In genomic region chr2:172441176-172441575, GRCm38 (mm10) we compare ENCODE assay signal across 8 mouse cellular contexts. TPM values are rescaled to one million over a fixed set of nuclear protein-coding genes. Genes with fewer than 3 reads are reported as not detected.
DNase-seq lines count a peak whose midpoint lies in the region; ATAC-seq and TF ChIP-seq lines count a peak whose summit lies in the region.

No protein-coding gene starts in this region.

- no peak overlapping the region for H3K27ac ChIP-seq in ES-E14 (ENCODE audit: insufficient read depth, low read depth, low read length, poor library complexity, severe bottlenecking)
- no peak overlapping the region for H3K27ac ChIP-seq in midbrain, embryonic 13.5 days

- DNase-seq in A20 (ENCODE audit: low read depth, low spot score) (peak; percentile 51), ES-E14 (ENCODE audit: low read depth, low spot score) (no peak)
- DNase-seq in fat pad, adult 2 months (ENCODE audit: extremely low read depth, low read depth, low spot score), result peak; percentile 28
- peak; percentile 27 to 58 for DNase-seq in kidney, postnatal 25 days
- no peak for DNase-seq in retina, embryonic 14.5 days (ENCODE audit: low spot score)
- DNase-seq in gastrocnemius, postnatal 25 days, result no peak
- no peak for DNase-seq in left cerebral cortex, adult 11 months (ENCODE audit: low spot score)

- 33% methylated on average over 6 of the region's 6 CpGs for WGBS in midbrain, embryonic 13.5 days

- H3K9ac ChIP-seq in ES-E14 (ENCODE audit: insufficient read depth, low read depth, low read length, poor library complexity, severe bottlenecking), result peak overlapping the region; percentile 95; the same call in 1 of the 2 replicates
- peak overlapping the region; percentile 79 for H3K9ac ChIP-seq in midbrain, embryonic 13.5 days (replicated peaks)

- H3K4me3 ChIP-seq in ES-E14 (ENCODE audit: insufficient read depth in 1 of 2, low read depth in 1 of 2, low read length in 2 of 2, poor library complexity in 1 of 2, severe bottlenecking in 1 of 2), result peak overlapping the region; percentile 97 to 99
- peak overlapping the region; percentile 90 for H3K4me3 ChIP-seq in midbrain, embryonic 13.5 days (replicated peaks)

- no peaks in the 10 kb centered on the region for H3K9me3 ChIP-seq in ES-E14 (ENCODE audit: control insufficient read depth, insufficient read depth, low read depth, low read length)
- no peaks in the 10 kb centered on the region for H3K9me3 ChIP-seq in midbrain, embryonic 13.5 days

- no peak for ATAC-seq in midbrain, embryonic 13.5 days

- H3K4me2 ChIP-seq in midbrain, embryonic 13.5 days (replicated peaks), result peak overlapping the region; percentile 97

- peaks cover 4% of the 10 kb centered on the region; the same call in 1 of the 2 replicates for H3K36me3 ChIP-seq in ES-E14 (ENCODE audit: control insufficient read depth, insufficient read depth, low read length, poor library complexity, severe bottlenecking)
- H3K36me3 ChIP-seq in midbrain, embryonic 13.5 days, result peaks cover 19% of the 10 kb centered on the region

- peaks cover 0 to 8% of the 10 kb centered on the region in 2 experiments; a peak in 1 of 4 replicates for H3K4me1 ChIP-seq in ES-E14 (ENCODE audit: control insufficient read depth in 2 of 2, insufficient read depth in 2 of 2, low read length in 2 of 2, poor library complexity in 1 of 2)
- H3K4me1 ChIP-seq in midbrain, embryonic 13.5 days (replicated peaks), result peaks cover 25% of the 10 kb centered on the region

- in situ Hi-C loops in ES-E14 (cut with MboI; ENCODE audit: low sequenced_read_pairs in 2 of 2, unreplicated experiment in 2 of 2), result loop anchor here in 1 of 2 experiments (25.0 kb wide), 1 partner anchor 204 kb away; the partner anchor contains the start of gene Mc3r

- H3K27me3 ChIP-seq in midbrain, embryonic 13.5 days, result no peaks in the 10 kb centered on the region

TF ChIP-seq in ES-E14, 5 proteins besides CTCF, POLR2A, EP300 and RAD21:
- no peak for TF ChIP-seq ZNF384 (IDR thresholded peaks at IDR 0.05; ENCODE audit: low read depth, low read length)
- TF ChIP-seq CHD2 (IDR thresholded peaks at IDR 0.05; ENCODE audit: low read depth, low read length), result no peak
- no peak for TF ChIP-seq ZC3H11A (IDR thresholded peaks at IDR 0.05; ENCODE audit: borderline replicate concordance, low read depth, low read length)
- TF ChIP-seq HCFC1 (IDR thresholded peaks at IDR 0.05; ENCODE audit: borderline replicate concordance, insufficient read depth, low read length), result no peak
- no peak for TF ChIP-seq MAFK (IDR thresholded peaks at IDR 0.05; ENCODE audit: insufficient read depth, low read depth, low read length)

RNA-seq across cellular contexts. Expression of gene Rtf2, which starts 0.8 kb away (rescaled TPM):
- 51.0 and 58.7 TPM in 2 replicates for total RNA-seq in ES-E14 (2012; rRNA removed)
- 94.2 and 96.8 TPM in 2 replicates for polyA plus RNA-seq in midbrain, embryonic 13.5 days (2015; fragmentation: Nextera tagmentation; extraction: Ambion mirVana)
- 10 to 100 TPM; 28.4 to 29.4 TPM for total RNA-seq in gastrocnemius, postnatal 25 days (2021)

RNA-seq across cellular contexts. Expression of gene Gcnt7, which starts 17.2 kb away (rescaled TPM):
- 0.27 and 0.69 TPM in 2 replicates for total RNA-seq in ES-E14 (2012; rRNA removed)
- polyA plus RNA-seq in midbrain, embryonic 13.5 days (2015; fragmentation: Nextera tagmentation; extraction: Ambion mirVana), result 1.7 and 2.3 TPM in 2 replicates
- not detected for total RNA-seq in gastrocnemius, postnatal 25 days (2021)

RNA-seq across cellular contexts. Expression of gene Fam209, which starts 31.1 kb away (rescaled TPM):
- 0.54 and 1.6 TPM in 2 replicates for total RNA-seq in ES-E14 (2012; rRNA removed)
- polyA plus RNA-seq in midbrain, embryonic 13.5 days (2015; fragmentation: Nextera tagmentation; extraction: Ambion mirVana), result 0.41 and 0.57 TPM in 2 replicates
- under 1 TPM; 0.40 to 0.56 TPM for total RNA-seq in gastrocnemius, postnatal 25 days (2021)

RNA-seq across cellular contexts. Expression of gene Cass4, which starts 47.6 kb away (rescaled TPM):
- total RNA-seq in ES-E14 (2012; rRNA removed), result 2.5 and 2.8 TPM in 2 replicates
- polyA plus RNA-seq in midbrain, embryonic 13.5 days (2015; fragmentation: Nextera tagmentation; extraction: Ambion mirVana), result 0.10 and 0.12 TPM in 2 replicates
- under 1 TPM; 0.23 to 0.27 TPM for total RNA-seq in gastrocnemius, postnatal 25 days (2021)

Comparison
In these comparisons a context has a peak if more than half of its experiments do, and no peak if none do; other contexts are left out.
1. DNase-seq: peak in A20 (single experiment), fat pad, adult 2 months (single experiment) and kidney, postnatal 25 days (2 of 2); none in ES-E14 (single experiment), retina, embryonic 14.5 days (single experiment), gastrocnemius, postnatal 25 days (single experiment) and left cerebral cortex, adult 11 months (single experiment).